Mouse (Mus musculus): ENCODE measurements around the gene Lsm3. TPM values are rescaled to one million over a fixed set of nuclear protein-coding genes. Genes with fewer than 3 reads are reported as not detected.

The Lsm3 gene
- polyA plus RNA-seq, 1 experiment = 10.3 TPM

- Histone ChIP-seq H3K9me3 (no peaks in the 10 kb centered on the region), H3K27me3 (replicated peaks) (no peaks in the 10 kb centered on the region), H3K4me3 (replicated peaks) (peak overlapping the region; percentile 60), H3K36me3 (replicated peaks; ENCODE audit: low read length) (peaks cover 100% of the 10 kb centered on the region), H3K4me1 (peaks cover 58% of the 10 kb centered on the region)
- TF ChIP-seq GATA1 (IDR thresholded peaks at IDR 0.05; ENCODE audit: borderline replicate concordance, low read length) (no peak), FLI1 (IDR thresholded peaks at IDR 0.05; ENCODE audit: low read length) (no peak)
Measured at GRCm38 (mm10) chr6:91483371-91483770, 32.4 kb upstream of the Lsm3 start.

- H3K27me3 ChIP-seq (replicated peaks) = no peaks in the 10 kb centered on the region
- H3K36me3 ChIP-seq (replicated peaks; ENCODE audit: low read length) = peaks cover 90% of the 10 kb centered on the region
- H3K4me1 ChIP-seq = peaks cover 84% of the 10 kb centered on the region
- no peaks in the 10 kb centered on the region for H3K9me3 ChIP-seq
- TF ChIP-seq FLI1 (IDR thresholded peaks at IDR 0.05; ENCODE audit: low read length) = no peak
- TF ChIP-seq GATA1 (IDR thresholded peaks at IDR 0.05; ENCODE audit: borderline replicate concordance, low read length) = no peak
- no peak overlapping the region for H3K4me3 ChIP-seq (replicated peaks)
Measured at GRCm38 (mm10) chr6:91486736-91487453, 28.8 kb upstream of the Lsm3 start.

- TF ChIP-seq FLI1 (IDR thresholded peaks at IDR 0.05; ENCODE audit: low read length) (peak; percentile 37; the same call in 1 of the 2 replicates), GATA1 (IDR thresholded peaks at IDR 0.05; ENCODE audit: borderline replicate concordance, low read length) (no peak)
- Histone ChIP-seq H3K36me3 (replicated peaks; ENCODE audit: low read length) (peaks cover 89% of the 10 kb centered on the region), H3K4me3 (replicated peaks) (peak overlapping the region; percentile 80)
Measured at GRCm38 (mm10) chr6:91488496-91489212, 27.1 kb upstream of the Lsm3 start.

DNA sequence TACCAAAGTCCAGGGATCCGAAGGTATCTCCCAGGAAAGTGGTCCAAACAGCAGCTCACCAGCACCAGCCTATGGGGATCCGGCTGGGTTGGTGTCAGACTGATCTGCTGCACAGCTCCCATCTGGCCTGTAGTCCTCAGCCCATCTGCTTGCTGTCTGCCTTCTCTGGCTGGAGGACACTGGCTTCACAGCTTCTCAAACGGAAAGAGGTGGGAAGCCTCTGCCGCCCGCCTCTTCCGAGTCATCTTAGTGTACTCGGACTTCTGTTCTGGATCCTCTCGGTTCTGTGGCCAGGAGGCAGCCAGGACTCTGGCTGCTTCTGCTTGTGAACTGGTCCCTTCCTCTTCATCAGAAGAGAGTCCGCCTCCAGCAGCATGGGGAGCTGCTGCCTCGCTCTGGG, 25.9 kb upstream of the Lsm3 start:
- TF ChIP-seq GATA1 (IDR thresholded peaks at IDR 0.05; ENCODE audit: borderline replicate concordance, low read length) (no peak), FLI1 (IDR thresholded peaks at IDR 0.05; ENCODE audit: low read length) (no peak)
- H3K4me1 ChIP-seq = peaks cover 73% of the 10 kb centered on the region
- peak overlapping the region; percentile 64 for H3K4me3 ChIP-seq (replicated peaks)
- H3K9me3 ChIP-seq = no peaks in the 10 kb centered on the region
- peaks cover 87% of the 10 kb centered on the region for H3K36me3 ChIP-seq (replicated peaks; ENCODE audit: low read length)
- H3K27me3 ChIP-seq (replicated peaks) = no peaks in the 10 kb centered on the region

More at GRCm38 (mm10) chr6:91488496-91489212, 27.1 kb upstream of the Lsm3 start:
- peaks cover 80% of the 10 kb centered on the region for H3K4me1 ChIP-seq
- H3K9me3 ChIP-seq = no peaks in the 10 kb centered on the region
- no peaks in the 10 kb centered on the region for H3K27me3 ChIP-seq (replicated peaks)

- peaks cover 84% of the 10 kb centered on the region for H3K36me3 ChIP-seq (replicated peaks; ENCODE audit: low read length)
Measured at GRCm38 (mm10) chr6:91491004-91491403, 24.7 kb upstream of the Lsm3 start.

GRCm38 (mm10) chr6:91493053-91493452, 22.7 kb upstream of the Lsm3 start:
- TF ChIP-seq GATA1 (IDR thresholded peaks at IDR 0.05; ENCODE audit: borderline replicate concordance, low read length) (no peak), FLI1 (IDR thresholded peaks at IDR 0.05; ENCODE audit: low read length) (no peak)
- Histone ChIP-seq H3K27me3 (replicated peaks) (no peaks in the 10 kb centered on the region), H3K4me3 (replicated peaks) (peak overlapping the region; percentile 67), H3K36me3 (replicated peaks; ENCODE audit: low read length) (peaks cover 84% of the 10 kb centered on the region), H3K4me1 (peaks cover 53% of the 10 kb centered on the region), H3K9me3 (no peaks in the 10 kb centered on the region)

More at GRCm38 (mm10) chr6:91491004-91491403, 24.7 kb upstream of the Lsm3 start:
- Histone ChIP-seq H3K4me1 (peaks cover 67% of the 10 kb centered on the region), H3K9me3 (no peaks in the 10 kb centered on the region), H3K27me3 (replicated peaks) (no peaks in the 10 kb centered on the region), H3K4me3 (replicated peaks) (no peak overlapping the region)
- TF ChIP-seq GATA1 (IDR thresholded peaks at IDR 0.05; ENCODE audit: borderline replicate concordance, low read length) (no peak), FLI1 (IDR thresholded peaks at IDR 0.05; ENCODE audit: low read length) (no peak)

- TF ChIP-seq FLI1 (IDR thresholded peaks at IDR 0.05; ENCODE audit: low read length) (no peak), GATA1 (IDR thresholded peaks at IDR 0.05; ENCODE audit: borderline replicate concordance, low read length) (no peak)
- H3K36me3 ChIP-seq (replicated peaks; ENCODE audit: low read length) = peaks cover 92% of the 10 kb centered on the region
- no peaks in the 10 kb centered on the region for H3K9me3 ChIP-seq
- H3K4me3 ChIP-seq (replicated peaks) = peak overlapping the region; percentile 3
- H3K4me1 ChIP-seq = peaks cover 38% of the 10 kb centered on the region
- no peaks in the 10 kb centered on the region for H3K27me3 ChIP-seq (replicated peaks)
Measured at GRCm38 (mm10) chr6:91494526-91494925, 21.2 kb upstream of the Lsm3 start.

DNA sequence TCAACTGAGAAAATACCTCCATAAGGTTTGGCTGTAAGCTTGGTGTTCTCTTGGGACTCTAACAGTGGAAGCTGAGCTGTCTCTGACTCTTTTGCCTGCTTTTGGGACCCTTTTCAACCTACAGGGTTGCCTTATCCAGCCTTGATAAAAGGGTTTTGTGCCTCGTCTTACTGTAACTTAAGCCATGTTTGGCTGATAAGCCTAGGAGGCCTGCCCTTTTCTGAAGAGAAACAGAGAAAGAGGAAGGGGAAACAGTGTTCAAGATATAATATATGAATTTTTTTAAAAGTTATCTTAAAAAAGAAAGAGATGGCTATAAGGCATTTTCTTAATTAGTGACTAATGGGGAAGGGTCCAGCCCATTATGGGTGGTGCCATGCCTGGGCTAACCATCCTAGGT, 12.4 kb upstream of the Lsm3 start:
- Histone ChIP-seq H3K4me3 (replicated peaks) (no peak overlapping the region), H3K9me3 (peaks cover 4% of the 10 kb centered on the region), H3K4me1 (peaks cover 46% of the 10 kb centered on the region), H3K27me3 (replicated peaks) (no peaks in the 10 kb centered on the region), H3K36me3 (replicated peaks; ENCODE audit: low read length) (peaks cover 95% of the 10 kb centered on the region)
- TF ChIP-seq GATA1 (IDR thresholded peaks at IDR 0.05; ENCODE audit: borderline replicate concordance, low read length) (no peak), FLI1 (IDR thresholded peaks at IDR 0.05; ENCODE audit: low read length) (no peak)

- no peak for TF ChIP-seq GATA1 (IDR thresholded peaks at IDR 0.05; ENCODE audit: borderline replicate concordance, low read length)
- no peak for TF ChIP-seq FLI1 (IDR thresholded peaks at IDR 0.05; ENCODE audit: low read length)
- H3K9me3 ChIP-seq = peaks cover 4% of the 10 kb centered on the region
- no peaks in the 10 kb centered on the region for H3K27me3 ChIP-seq (replicated peaks)
- peak overlapping the region; percentile 50 for H3K4me3 ChIP-seq (replicated peaks)
- peaks cover 81% of the 10 kb centered on the region for H3K36me3 ChIP-seq (replicated peaks; ENCODE audit: low read length)
- peaks cover 60% of the 10 kb centered on the region for H3K4me1 ChIP-seq
Measured at GRCm38 (mm10) chr6:91506036-91506435, 9.7 kb upstream of the Lsm3 start.

DNA sequence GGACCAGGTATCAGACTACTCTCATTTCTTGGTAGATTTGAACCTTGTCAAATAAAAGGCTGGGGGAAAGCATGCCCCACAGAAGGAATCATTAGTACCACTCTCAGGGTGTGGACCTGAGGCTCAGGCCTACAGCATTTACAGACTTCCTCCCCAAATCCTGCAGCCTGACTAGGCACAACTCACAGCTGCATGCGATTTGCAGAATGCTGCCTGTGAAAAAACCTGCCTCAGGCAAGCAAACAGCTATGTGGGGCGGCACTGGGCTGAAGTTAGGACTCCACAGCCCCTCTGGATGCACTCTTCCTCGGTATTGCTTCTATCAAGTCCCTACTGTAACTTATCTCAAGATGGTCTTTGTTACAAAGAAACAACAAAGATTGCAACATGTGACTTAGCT, 7.7 kb upstream of the Lsm3 start:
- Histone ChIP-seq H3K36me3 (replicated peaks; ENCODE audit: low read length) (peaks cover 66% of the 10 kb centered on the region), H3K27me3 (replicated peaks) (no peaks in the 10 kb centered on the region), H3K9me3 (peaks cover 4% of the 10 kb centered on the region), H3K4me3 (replicated peaks) (no peak overlapping the region), H3K4me1 (peaks cover 60% of the 10 kb centered on the region)
- no peak for TF ChIP-seq GATA1 (IDR thresholded peaks at IDR 0.05; ENCODE audit: borderline replicate concordance, low read length)
- no peak for TF ChIP-seq FLI1 (IDR thresholded peaks at IDR 0.05; ENCODE audit: low read length)

Data from megakaryocyte, embryonic 14.5 days (primary cell).